Mouse (Mus musculus): ENCODE data around the gene Syt13.

- TF ChIP-seq CTCF (conservative IDR thresholded peaks at IDR 0.05; ENCODE audit: low read length), result no peak
- TF ChIP-seq POU5F1 (IDR thresholded peaks at IDR 0.05; ENCODE audit: borderline replicate concordance, low read length), result no peak
- no peak for TF ChIP-seq NANOG (IDR thresholded peaks at IDR 0.05; ENCODE audit: borderline replicate concordance, low read length)
Measured at GRCm38 (mm10) chr2:92943406-92943805, 28.5 kb downstream of the Syt13 start.
